Mouse (Mus musculus): Measurements from ENCODE around the gene Kbtbd12. TPM values are rescaled to one million over a fixed set of nuclear protein-coding genes. Genes with fewer than 3 reads are reported as not detected.

Kbtbd12 gene
- 0.01 TPM in 1 of 2 replicates, not detected in the other for polyA plus RNA-seq (2012)

GRCm38 (mm10) chr6:88637611-88638301, at the start of gene Kbtbd12:
Gene Kbtbd12 (minus strand): TSS chr6:88637950.

GRCm38 (mm10) chr6:88518404-88519263, 119.1 kb downstream of the Kbtbd12 start, which contains the start of gene Sec61a1:
Gene Sec61a1 (minus strand): TSS chr6:88518905.

Other genes with a start within 250 kb of the Kbtbd12 start
- 23.7 and 27.7 TPM in 2 replicates for gene Eefsec, start 191.4 kb downstream of the Kbtbd12 start, polyA plus RNA-seq (2012)
- 31.2 and 39.9 TPM in 2 replicates for gene Ruvbl1, start 172.5 kb downstream of the Kbtbd12 start, polyA plus RNA-seq (2012)
- gene Sec61a1, start 119.0 kb downstream of the Kbtbd12 start, polyA plus RNA-seq (2012) = 92.3 and 96.1 TPM in 2 replicates
- gene Mgll, start 86.5 kb upstream of the Kbtbd12 start, polyA plus RNA-seq (2012) = 5.4 and 6.0 TPM in 2 replicates
- gene Abtb1, start 204.0 kb upstream of the Kbtbd12 start, polyA plus RNA-seq (2012) = 41.0 and 51.6 TPM in 2 replicates
- gene Podxl2, start 237.1 kb upstream of the Kbtbd12 start, polyA plus RNA-seq (2012) = 1.3 and 2.2 TPM in 2 replicates

All from megakaryocyte-erythroid progenitor cell, adult 5 weeks (primary cell).